Mouse (Mus musculus) olfactory bulb, adult 2 months (tissue): ENCODE data around the gene Rfwd3.

Experiments used
- CTCF ChIP-seq: fragments of 200-500 bp; IDR thresholded peaks from 2 replicates; pipeline ENCODE4 v1.5.1; 2012; ENCODE audit warnings: low read depth, mild to moderate bottlenecking, low read length, moderate library complexity; ENCODE audit not compliant: insufficient read depth
- POLR2A ChIP-seq: fragments of 200-500 bp; IDR thresholded peaks from 2 replicates; pipeline ENCODE4 v1.6.1; 2012; ENCODE audit warnings: mild to moderate bottlenecking, low read depth, low read length, moderate library complexity; ENCODE audit not compliant: insufficient read depth

DNA sequence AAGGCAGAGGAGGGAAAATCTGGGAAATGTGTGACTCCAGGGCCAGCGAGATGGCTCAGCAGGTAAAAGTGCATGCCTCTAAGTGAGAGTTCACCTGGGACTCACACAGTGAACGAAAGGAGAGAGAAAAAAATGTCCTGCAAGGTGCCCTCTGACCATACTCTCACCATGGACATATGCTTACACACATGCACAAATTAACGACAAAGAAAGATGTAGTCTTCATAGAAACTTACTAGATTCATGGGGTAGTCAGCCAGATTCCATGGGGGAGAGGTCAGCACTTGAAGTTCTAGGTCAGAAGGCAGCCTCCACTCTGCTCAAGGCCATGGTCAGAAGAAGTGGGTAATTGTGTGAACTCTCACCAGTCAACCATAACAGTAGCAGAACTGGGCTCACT is 40.2 kb upstream of the Rfwd3 start:
- no peak for TF ChIP-seq POLR2A
- TF ChIP-seq CTCF, result no peak
